Mouse (Mus musculus) thymus, adult 2 months (tissue): ENCODE results near the gene Tbx21.

Source experiments
- CTCF ChIP-seq: fragments of 200-500 bp; IDR thresholded peaks from 2 replicates; pipeline ENCODE4 v1.5.1; 2012; ENCODE audit warnings: mild to moderate bottlenecking, control low read depth, low read length, moderate library complexity, borderline replicate concordance; ENCODE audit not compliant: control insufficient read depth, poor library complexity, insufficient read depth; ENCODE audit errors: extremely low read depth
- POLR2A ChIP-seq: fragments of 200-500 bp; IDR thresholded peaks from 2 replicates; pipeline ENCODE4 v1.6.1; 2012; ENCODE audit warnings: mild to moderate bottlenecking, low read length, control low read depth, moderate library complexity; ENCODE audit not compliant: control insufficient read depth, poor library complexity, insufficient read depth; ENCODE audit errors: extremely low read depth

DNA sequence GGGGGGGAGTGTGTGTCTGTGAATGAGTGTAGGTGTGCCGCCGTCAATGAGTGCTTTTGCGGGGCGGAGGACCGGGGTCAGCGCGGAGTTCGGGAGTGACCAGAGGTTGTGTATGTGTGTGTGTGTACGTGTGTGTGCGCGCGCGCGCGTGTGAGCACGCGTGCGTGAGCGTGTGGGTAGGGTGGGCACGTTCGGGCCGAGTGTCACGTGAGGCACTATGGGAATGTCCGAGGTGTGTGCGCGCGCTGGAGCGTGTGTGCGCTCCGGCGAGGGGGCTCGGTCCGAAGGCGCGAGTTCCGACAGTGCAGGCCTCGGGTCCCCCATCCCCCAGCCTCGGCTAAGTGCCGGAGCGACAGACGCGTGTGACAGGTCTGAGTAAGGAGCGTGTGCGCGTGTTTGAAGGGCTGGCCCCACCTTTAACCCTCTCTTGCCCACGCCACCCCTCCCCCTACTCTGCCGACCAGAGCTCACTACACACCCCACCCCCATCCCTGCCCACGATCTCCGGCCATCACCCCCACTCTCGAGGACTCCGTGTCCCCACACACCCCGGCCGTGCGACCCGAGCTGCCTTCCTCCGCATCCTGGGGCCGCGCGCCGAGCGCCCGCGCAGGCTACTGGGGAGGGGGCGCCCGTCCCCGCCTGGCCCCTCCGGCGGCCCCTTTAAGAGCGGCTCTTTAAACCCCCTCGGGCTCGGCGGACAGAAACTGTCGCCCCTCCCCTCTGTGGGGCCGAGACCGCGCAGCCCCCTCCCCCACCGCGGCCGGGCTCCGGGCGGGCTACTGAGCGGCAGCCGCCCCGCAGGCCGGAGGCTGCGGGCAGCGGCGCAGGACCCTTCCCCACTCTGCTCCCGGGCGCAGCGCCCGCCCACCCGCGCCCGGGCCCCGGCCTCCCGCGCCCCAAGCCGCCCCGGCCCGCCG lies 35.5 kb upstream of the Tbx21 start:
- TF ChIP-seq CTCF (no peak), POLR2A (no peak)
